Mouse (Mus musculus) liver, adult (tissue): ENCODE data around the gene Kcnq1.

Experiments used
- GATA4 ChIP-seq: IDR thresholded peaks from 2 replicates; pipeline ENCODE4 v1.6.1; 2014; ENCODE audit warnings: mild to moderate bottlenecking, low read length; ENCODE audit not compliant: insufficient replicate concordance

Gene Kcnq1

GRCm38 (mm10) chr7:143110803-143111202 lies 4.6 kb downstream of the Kcnq1 start:
- TF ChIP-seq GATA4 = no peak

- no peak for TF ChIP-seq GATA4
These were observed 5.6 kb downstream of the Kcnq1 start for GRCm38 (mm10) chr7:143111719-143112118.

- no peak for TF ChIP-seq GATA4
These were observed 6.2 kb downstream of the Kcnq1 start for GRCm38 (mm10) chr7:143112395-143112794.

- no peak for TF ChIP-seq GATA4
These were observed 8.6 kb downstream of the Kcnq1 start for GRCm38 (mm10) chr7:143114773-143115172.

GRCm38 (mm10) chr7:143116521-143116920 lies 10.4 kb downstream of the Kcnq1 start:
- no peak for TF ChIP-seq GATA4

- TF ChIP-seq GATA4 = no peak
These were observed 13.2 kb downstream of the Kcnq1 start for GRCm38 (mm10) chr7:143119407-143119806.

GRCm38 (mm10) chr7:143119826-143120225 lies 13.7 kb downstream of the Kcnq1 start:
- no peak for TF ChIP-seq GATA4

GRCm38 (mm10) chr7:143122191-143122590 lies 16.0 kb downstream of the Kcnq1 start:
- no peak for TF ChIP-seq GATA4

- no peak for TF ChIP-seq GATA4
These were observed 17.9 kb downstream of the Kcnq1 start for GRCm38 (mm10) chr7:143123876-143124669.

- TF ChIP-seq GATA4 = no peak
These were observed 18.7 kb downstream of the Kcnq1 start for GRCm38 (mm10) chr7:143124902-143125301.

GRCm38 (mm10) chr7:143132815-143133214 lies 26.7 kb downstream of the Kcnq1 start:
- no peak for TF ChIP-seq GATA4

GRCm38 (mm10) chr7:143136125-143136524 lies 30.0 kb downstream of the Kcnq1 start:
- no peak for TF ChIP-seq GATA4

- TF ChIP-seq GATA4 = no peak
These were observed 30.4 kb downstream of the Kcnq1 start for GRCm38 (mm10) chr7:143136561-143136960.

- no peak for TF ChIP-seq GATA4
These were observed 32.6 kb downstream of the Kcnq1 start for GRCm38 (mm10) chr7:143138789-143139188.

GRCm38 (mm10) chr7:143139932-143140331 lies 33.8 kb downstream of the Kcnq1 start:
- TF ChIP-seq GATA4 = no peak

- TF ChIP-seq GATA4 = peak; percentile 87
These were observed 36.5 kb downstream of the Kcnq1 start for GRCm38 (mm10) chr7:143142680-143143079.

GRCm38 (mm10) chr7:143147015-143147414 lies 40.9 kb downstream of the Kcnq1 start:
- TF ChIP-seq GATA4 = no peak

GRCm38 (mm10) chr7:143151171-143151570 lies 45.0 kb downstream of the Kcnq1 start:
- TF ChIP-seq GATA4 = no peak

- no peak for TF ChIP-seq GATA4
These were observed 46.2 kb downstream of the Kcnq1 start for GRCm38 (mm10) chr7:143152350-143152749.
